Mouse (Mus musculus) erythroblast, embryonic 14.5 days (primary cell): ENCODE results near the gene Vars.
"Not testable (repeated sequence)": the region's sequence is repeated elsewhere in the genome, so short reads cannot be mapped to it uniquely, and the experiment has no call there.

Source experiments
- GATA1 ChIP-seq: IDR thresholded peaks from 2 replicates; pipeline ENCODE4 v1.6.1; 2012; ENCODE audit warnings: low read length, inconsistent platforms, mixed read lengths
- TAL1 ChIP-seq: IDR thresholded peaks from 3 replicates; pipeline ENCODE4 v1.6.1; 2012; ENCODE audit warnings: low read length, inconsistent platforms, mixed read lengths

DNA sequence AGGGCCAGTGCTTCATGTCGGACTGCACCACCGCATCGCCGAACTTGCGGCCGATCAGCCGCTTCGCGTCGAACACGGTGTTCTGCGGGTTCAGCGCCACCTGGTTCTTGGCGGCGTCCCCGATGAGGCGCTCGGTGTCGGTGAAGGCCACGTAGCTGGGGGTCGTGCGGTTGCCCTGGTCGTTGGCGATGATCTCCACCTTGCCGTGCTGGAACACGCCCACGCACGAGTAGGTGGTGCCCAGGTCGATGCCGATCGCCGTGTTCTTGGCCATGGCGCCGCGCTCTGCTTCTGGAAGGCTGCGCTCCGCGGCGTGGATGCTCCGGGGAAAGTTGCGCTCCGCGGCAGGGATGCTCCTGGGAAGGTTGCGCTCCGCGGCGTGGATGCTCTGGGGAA, 42.1 kb upstream of the Vars start:
- TF ChIP-seq TAL1, GATA1: not testable (repeated sequence)
